Mouse (Mus musculus) bone marrow, adult 2 months (tissue): Measurements from ENCODE around the gene Dnmt1. TPM values are rescaled to one million over a fixed set of nuclear protein-coding genes. Genes with fewer than 3 reads are reported as not detected.

Experiments used
- H3K27ac ChIP-seq: fragments of 200-500 bp; 2 replicates; pipeline ENCODE4 v1.5.1; 2012; ENCODE audit warnings: low read depth, mild to moderate bottlenecking, control low read depth, inconsistent platforms, low read length; ENCODE audit not compliant: control insufficient read depth, poor library complexity, insufficient read depth
- H3K4me1 ChIP-seq: fragments of 200-500 bp; 2 replicates; pipeline ENCODE4 v1.6.1; 2011; ENCODE audit warnings: low read length; ENCODE audit not compliant: control insufficient read depth, insufficient read depth
- H3K4me3 ChIP-seq: fragments of 200-500 bp; replicated peaks from 2 replicates; pipeline ENCODE3; 2011; ENCODE audit warnings: mild to moderate bottlenecking, low read depth, low read length, control low read depth; ENCODE audit not compliant: control insufficient read depth
- CTCF ChIP-seq: fragments of 200-500 bp; IDR thresholded peaks from 2 replicates; pipeline ENCODE4 v1.5.1; 2011; ENCODE audit warnings: low read length, control low read depth; ENCODE audit not compliant: control insufficient read depth, insufficient read depth
- POLR2A ChIP-seq: fragments of 200-500 bp; IDR thresholded peaks from 2 replicates; pipeline ENCODE4 v1.6.1; 2011; ENCODE audit warnings: low read depth, mild to moderate bottlenecking, control low read depth, low read length, borderline replicate concordance; ENCODE audit not compliant: control insufficient read depth
- WGBS: fragments of 180-500 bp; shearing (Covaris S2); methylation state at CpG from one replicate; pipeline ENCODE4 v1.1.7; 2018; 5-methylcytosine and 5-hydroxymethylcytosine counted together
- polyA plus RNA-seq: library from polyadenylated mRNA; stranded (reverse); fragments of >200 nt; gene quantifications from 2 replicates; pipeline ENCODE4 v1.2.4, GENCODE M21; 2011; ENCODE audit warnings: low replicate concordance; ENCODE audit not compliant: missing spikeins, insufficient read depth, insufficient read length

The Dnmt1 gene
- polyA plus RNA-seq, 1 experiment, result 98.4 TPM

- TF ChIP-seq POLR2A, result no peak
- no peak for TF ChIP-seq CTCF
- peaks cover 2% of the 10 kb centered on the region; the same call in 1 of the 2 replicates for H3K4me1 ChIP-seq
- peak overlapping the region; percentile 46 for H3K27ac ChIP-seq
- 58% methylated on average over 29 of the region's 29 CpGs for WGBS
- H3K4me3 ChIP-seq, result peak overlapping the region; percentile 6
Observed at GRCm38 (mm10) chr9:20889185-20890141, 70.2 kb downstream of the Dnmt1 start.

- no peak for TF ChIP-seq CTCF
- no peak for TF ChIP-seq POLR2A
- Histone ChIP-seq H3K4me1 (peaks cover 2% of the 10 kb centered on the region; the same call in 1 of the 2 replicates), H3K27ac (peak overlapping the region; percentile 68), H3K4me3 (peak overlapping the region; percentile 84)
- under 1% methylated on average over 30 of the region's 30 CpGs for WGBS
Observed at GRCm38 (mm10) chr9:20888386-20888765, 71.3 kb downstream of the Dnmt1 start.

GRCm38 (mm10) chr9:20887704-20888385, 71.8 kb downstream of the Dnmt1 start, which contains the start of gene Ppan:
Ppan (plus strand) TSS chr9:20888175.
- WGBS, result under 1% methylated on average over 43 of the region's 43 CpGs
- peak within 1 kb of the TSS; percentile 84 for H3K4me3 ChIP-seq
- no peak for TF ChIP-seq CTCF
- TF ChIP-seq POLR2A, result peak; percentile 83; the same call in 1 of the 2 replicates
- H3K4me1 ChIP-seq, result peaks cover 2% of the 10 kb centered on the region; the same call in 1 of the 2 replicates
- H3K27ac ChIP-seq, result peak within 1 kb of the TSS; percentile 68

- no peak overlapping the region for H3K27ac ChIP-seq
Observed at GRCm38 (mm10) chr9:20887191-20887590, 72.5 kb downstream of the Dnmt1 start.

GRCm38 (mm10) chr9:20886563-20886962, 73.1 kb downstream of the Dnmt1 start:
- peaks cover 2% of the 10 kb centered on the region; the same call in 1 of the 2 replicates for H3K4me1 ChIP-seq
- H3K27ac ChIP-seq, result no peak overlapping the region
- 77% methylated on average over 2 of the region's 2 CpGs for WGBS
- TF ChIP-seq POLR2A, result no peak
- no peak for TF ChIP-seq CTCF
- H3K4me3 ChIP-seq, result no peak overlapping the region

More at GRCm38 (mm10) chr9:20887191-20887590, 72.5 kb downstream of the Dnmt1 start:
- TF ChIP-seq POLR2A (no peak), CTCF (no peak)
- WGBS, result 87% methylated on average over 6 of the region's 6 CpGs
- Histone ChIP-seq H3K4me3 (no peak overlapping the region), H3K4me1 (peaks cover 2% of the 10 kb centered on the region; the same call in 1 of the 2 replicates)

- Histone ChIP-seq H3K4me3 (peak within 1 kb of the TSS; percentile 63), H3K4me1 (no peaks in the 10 kb centered on the region; the same call in 1 of the 2 replicates), H3K27ac (peak within 1 kb of the TSS; percentile 69)
- WGBS, result 83% methylated on average over 13 of the region's 13 CpGs
- TF ChIP-seq CTCF (0 out of 2 replicates have a peak, but pooled peaks have one; percentile 4), POLR2A (no peak)
Observed at GRCm38 (mm10) chr9:20879097-20879792, 80.4 kb downstream of the Dnmt1 start, which contains the start of gene Angptl6. Angptl6 (minus strand) TSS chr9:20879727.

GRCm38 (mm10) chr9:20878710-20879065, 81.0 kb downstream of the Dnmt1 start:
- peak overlapping the region; percentile 63 for H3K4me3 ChIP-seq
- TF ChIP-seq POLR2A, result no peak
- no peak for TF ChIP-seq CTCF
- peak overlapping the region; percentile 69 for H3K27ac ChIP-seq
- H3K4me1 ChIP-seq, result no peaks in the 10 kb centered on the region; the same call in 1 of the 2 replicates
- WGBS, result 20% methylated on average over 10 of the region's 10 CpGs
